Mouse (Mus musculus) liver, embryonic 14.5 days (tissue): ENCODE data around the gene Mink1.

Experiments used
- CTCF ChIP-seq: IDR thresholded peaks from 2 replicates; pipeline ENCODE4 v1.5.1; 2016; ENCODE audit warnings: antibody characterized with exemption, low read depth, control low read depth
- EP300 ChIP-seq: IDR thresholded peaks from 2 replicates; pipeline ENCODE4 v1.6.1; 2016; ENCODE audit warnings: antibody characterized with exemption, low read depth

DNA sequence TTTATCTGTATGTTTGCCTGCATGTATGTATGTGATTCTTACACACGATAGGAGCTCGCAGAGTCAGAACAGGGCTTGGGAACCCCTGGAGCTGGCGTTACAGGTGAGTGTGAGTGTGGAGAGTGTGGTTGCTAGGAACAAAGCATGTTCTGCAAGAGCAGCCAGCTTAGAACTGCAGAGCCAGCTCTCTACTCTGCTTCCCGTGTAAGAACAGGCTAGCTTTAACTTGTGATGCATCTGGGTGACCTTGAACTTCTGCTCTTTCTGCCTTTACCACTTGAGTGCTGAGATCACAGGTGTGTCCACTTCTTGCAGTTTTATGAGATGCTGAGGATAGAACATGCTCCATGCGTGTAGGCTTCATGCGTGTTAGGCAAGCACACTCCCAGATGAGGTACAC, 16.3 kb downstream of the Mink1 start:
- no peak for TF ChIP-seq CTCF
- no peak for TF ChIP-seq EP300
